Mouse (Mus musculus) midbrain, embryonic 11.5 days (tissue): ENCODE results near the gene Mrpl39. TPM values are rescaled to one million over a fixed set of nuclear protein-coding genes. Genes with fewer than 3 reads are reported as not detected.

Source experiments
- ATAC-seq: fragments of 200-750 bp; cut with Nextera tagmentation; 2 replicates; pipeline ENCODE4 v1.8.0; 2017; ENCODE audit warnings: moderate TSS enrichment, moderate library complexity; ENCODE audit not compliant: low FRiP score
- DNase-seq: peaks from one replicate; pipeline ENCODE4 v3.0.0; 2015; ENCODE audit warnings: low spot score; ENCODE audit errors: missing footprints
- H3K27ac ChIP-seq: fragments of 300-500 bp; sonication (generic); 2 replicates; pipeline ENCODE4 v1.5.1; 2014; ENCODE audit warnings: low read depth, low read length
- H3K27me3 ChIP-seq: fragments of 300-500 bp; sonication (generic); 2 replicates; pipeline ENCODE4 v1.6.1; 2014; ENCODE audit warnings: mild to moderate bottlenecking, low read length, moderate library complexity, mixed read lengths; ENCODE audit not compliant: control insufficient read depth, insufficient read depth
- H3K36me3 ChIP-seq: fragments of 300-500 bp; sonication (generic); 2 replicates; pipeline ENCODE4 v1.6.1; 2014; ENCODE audit warnings: mild to moderate bottlenecking, low read length, moderate library complexity, mixed read lengths; ENCODE audit not compliant: control insufficient read depth, insufficient read depth
- H3K4me1 ChIP-seq: fragments of 300-500 bp; sonication (generic); 2 replicates; pipeline ENCODE4 v1.6.1; 2014; ENCODE audit warnings: low read length; ENCODE audit not compliant: control insufficient read depth, insufficient read depth
- H3K4me2 ChIP-seq: fragments of 300-500 bp; sonication (generic); 2 replicates; pipeline ENCODE4 v1.6.1; 2014; ENCODE audit warnings: mild to moderate bottlenecking, moderate library complexity
- H3K4me3 ChIP-seq: fragments of 300-500 bp; sonication (generic); 2 replicates; pipeline ENCODE4 v1.5.1; 2014; ENCODE audit warnings: low read depth, low read length
- H3K9ac ChIP-seq: fragments of 300-500 bp; sonication (generic); 2 replicates; pipeline ENCODE4 v1.6.1; 2014; ENCODE audit warnings: low read length
- H3K9me3 ChIP-seq: fragments of 300-500 bp; sonication (generic); 2 replicates; pipeline ENCODE4 v1.6.1; 2016; ENCODE audit warnings: low read length; ENCODE audit not compliant: control insufficient read depth
- WGBS: fragments of 180-500 bp; shearing (Covaris S2); extraction: QIAGEN DNeasy Blood & Tissue Kit; methylation state at CpG from one replicate; pipeline ENCODE4 v1.1.7; 2014; 5-methylcytosine and 5-hydroxymethylcytosine counted together
- polyA plus RNA-seq: library from polyadenylated mRNA; unstranded; fragments of >200 nt; fragmentation: Nextera tagmentation; extraction: Ambion mirVana; gene quantifications from 2 replicates; pipeline ENCODE4 v1.2.1, GENCODE M21; 2014

The Mrpl39 gene
- polyA plus RNA-seq, 1 experiment from 2014 or later, result 60.4 TPM

GRCm38 (mm10) chr16:84767956-84768355 is 32.4 kb upstream of the Mrpl39 start:
- no peak overlapping the region for H3K4me3 ChIP-seq
- H3K27me3 ChIP-seq, result no peaks in the 10 kb centered on the region
- no peak overlapping the region for H3K9ac ChIP-seq
- WGBS, result 90% methylated on average over 8 of the region's 8 CpGs
- H3K4me2 ChIP-seq, result no peak overlapping the region
- H3K36me3 ChIP-seq, result no peaks in the 10 kb centered on the region
- no peak for ATAC-seq
- no peaks in the 10 kb centered on the region for H3K4me1 ChIP-seq
- no peak for DNase-seq
- no peak overlapping the region for H3K27ac ChIP-seq
- no peaks in the 10 kb centered on the region for H3K9me3 ChIP-seq

GRCm38 (mm10) chr16:84745721-84746306 is 10.3 kb upstream of the Mrpl39 start:
- Histone ChIP-seq H3K4me2 (no peak overlapping the region), H3K9me3 (no peaks in the 10 kb centered on the region), H3K9ac (no peak overlapping the region), H3K4me1 (no peaks in the 10 kb centered on the region), H3K36me3 (no peaks in the 10 kb centered on the region), H3K27me3 (no peaks in the 10 kb centered on the region), H3K27ac (no peak overlapping the region), H3K4me3 (no peak overlapping the region)
- no peak for DNase-seq
- WGBS, result 79% methylated on average over 6 of the region's 6 CpGs
- ATAC-seq, result no peak

GRCm38 (mm10) chr16:84744703-84745490 is 9.4 kb upstream of the Mrpl39 start:
- H3K4me1 ChIP-seq, result no peaks in the 10 kb centered on the region
- H3K4me2 ChIP-seq, result no peak overlapping the region
- no peak overlapping the region for H3K4me3 ChIP-seq
- DNase-seq (no peak), ATAC-seq (no peak)
- no peak overlapping the region for H3K27ac ChIP-seq
- H3K9me3 ChIP-seq, result no peaks in the 10 kb centered on the region
- WGBS, result 73% methylated on average over 10 of the region's 10 CpGs
- no peak overlapping the region for H3K9ac ChIP-seq
- no peaks in the 10 kb centered on the region for H3K36me3 ChIP-seq
- H3K27me3 ChIP-seq, result no peaks in the 10 kb centered on the region

DNA sequence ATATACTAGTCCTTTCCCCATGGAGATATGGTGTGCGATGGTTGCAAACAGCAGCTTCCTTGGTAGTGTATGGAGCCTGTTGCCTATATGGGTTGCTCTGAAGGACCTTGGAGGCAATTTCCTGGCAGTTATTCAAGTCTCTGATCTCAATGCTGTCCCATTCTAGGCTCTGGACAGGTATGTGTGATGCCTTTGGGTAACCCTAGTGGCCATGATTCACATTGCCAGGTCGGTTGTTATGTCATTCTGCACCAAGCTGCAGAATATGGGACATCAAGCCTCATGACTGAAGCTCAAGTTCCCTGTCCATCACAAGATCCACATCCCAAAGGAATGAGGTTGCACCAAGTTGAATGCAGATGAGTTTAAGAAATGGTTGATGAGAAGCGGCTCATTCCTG is 1.8 kb upstream of the Mrpl39 start:
- peaks cover 5% of the 10 kb centered on the region for H3K4me1 ChIP-seq
- no peaks in the 10 kb centered on the region for H3K27me3 ChIP-seq
- no peak overlapping the region for H3K9ac ChIP-seq
- no peak overlapping the region for H3K4me3 ChIP-seq
- no peaks in the 10 kb centered on the region for H3K36me3 ChIP-seq
- ATAC-seq (no peak), DNase-seq (no peak)
- H3K9me3 ChIP-seq, result no peaks in the 10 kb centered on the region
- no peak overlapping the region for H3K4me2 ChIP-seq
- whole genome bisulfite sequencing, result 72% methylated on average over 3 of the region's 3 CpGs
- no peak overlapping the region for H3K27ac ChIP-seq

DNA sequence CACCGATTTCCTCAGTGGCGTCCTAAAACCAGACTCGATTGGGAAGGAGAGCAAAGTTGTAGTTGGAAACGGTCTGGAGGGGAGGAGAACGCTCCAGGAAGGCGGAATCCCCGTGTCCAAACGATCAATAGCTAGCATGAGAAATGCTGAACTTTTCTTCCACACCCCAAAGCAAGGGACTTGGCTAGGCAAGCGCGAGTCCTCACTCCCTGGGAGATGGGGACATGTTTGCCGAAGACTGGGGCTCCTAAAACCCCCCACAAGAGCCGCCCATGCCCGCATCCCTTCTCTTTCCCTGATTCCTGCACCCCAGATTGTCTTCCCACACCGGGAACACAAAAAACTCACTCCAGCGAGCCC is 756 bp downstream of the Mrpl39 start:
- Histone ChIP-seq H3K27me3 (no peaks in the 10 kb centered on the region), H3K9me3 (no peaks in the 10 kb centered on the region), H3K36me3 (peaks cover 3% of the 10 kb centered on the region), H3K4me3 (peak overlapping the region; percentile 82), H3K27ac (no peak overlapping the region), H3K4me1 (peaks cover 5% of the 10 kb centered on the region), H3K4me2 (peak overlapping the region; percentile 48), H3K9ac (peak overlapping the region; percentile 88)
- ATAC-seq (peak; percentile 75), DNase-seq (no peak)
- WGBS, result 2% methylated on average over 15 of the region's 15 CpGs

DNA sequence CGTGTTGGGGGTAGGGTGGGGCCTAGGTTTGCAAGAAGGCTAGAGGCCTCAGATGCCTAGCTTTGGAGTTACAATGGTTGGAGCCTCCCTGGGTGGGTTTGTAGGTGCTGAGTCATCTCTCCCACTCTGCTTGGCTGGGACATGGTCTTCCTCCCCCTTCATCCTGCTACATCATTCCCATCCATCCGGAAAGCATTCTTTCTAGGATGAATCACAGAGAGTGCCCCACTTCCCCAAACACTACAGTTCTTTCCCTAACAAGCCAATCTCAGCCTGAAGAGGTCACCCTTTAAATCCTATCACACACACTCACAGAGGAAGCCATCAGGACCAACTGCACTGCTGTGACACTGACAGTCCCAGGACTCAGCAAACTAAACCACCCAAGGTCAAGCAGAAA is 14.9 kb downstream of the Mrpl39 start:
- Histone ChIP-seq H3K4me3 (no peak overlapping the region), H3K9me3 (no peaks in the 10 kb centered on the region), H3K4me1 (no peaks in the 10 kb centered on the region), H3K27ac (no peak overlapping the region), H3K4me2 (no peak overlapping the region), H3K9ac (no peak overlapping the region), H3K36me3 (peaks cover 18% of the 10 kb centered on the region), H3K27me3 (no peaks in the 10 kb centered on the region)
- ATAC-seq, result no peak
- 100% methylated on average over 2 of the region's 2 CpGs for WGBS
- DNase-seq, result no peak

- H3K4me1 ChIP-seq, result no peaks in the 10 kb centered on the region
- H3K9me3 ChIP-seq, result no peaks in the 10 kb centered on the region
- ATAC-seq, result no peak
- no peak for DNase-seq
- H3K36me3 ChIP-seq, result peaks cover 7% of the 10 kb centered on the region; the same call in 1 of the 2 replicates
- 94% methylated on average over 4 of the region's 4 CpGs for WGBS
- no peak overlapping the region for H3K4me3 ChIP-seq
- H3K4me2 ChIP-seq, result no peak overlapping the region
- H3K9ac ChIP-seq, result no peak overlapping the region
- no peak overlapping the region for H3K27ac ChIP-seq
- H3K27me3 ChIP-seq, result no peaks in the 10 kb centered on the region
Observed at GRCm38 (mm10) chr16:84718250-84718649, 17.3 kb downstream of the Mrpl39 start.

GRCm38 (mm10) chr16:84717618-84718248 is 17.8 kb downstream of the Mrpl39 start:
- no peak overlapping the region for H3K9ac ChIP-seq
- H3K4me2 ChIP-seq, result no peak overlapping the region
- no peaks in the 10 kb centered on the region for H3K4me1 ChIP-seq
- no peak overlapping the region for H3K4me3 ChIP-seq
- no peak for DNase-seq
- H3K36me3 ChIP-seq, result peaks cover 5% of the 10 kb centered on the region; the same call in 1 of the 2 replicates
- no peak overlapping the region for H3K27ac ChIP-seq
- 96% methylated on average over 10 of the region's 10 CpGs for WGBS
- no peak for ATAC-seq
- no peaks in the 10 kb centered on the region for H3K9me3 ChIP-seq
- H3K27me3 ChIP-seq, result no peaks in the 10 kb centered on the region
